Mouse (Mus musculus) megakaryocyte, embryonic 14.5 days (primary cell): ENCODE data around the gene Pnldc1.

Source experiments
- FLI1 ChIP-seq: IDR thresholded peaks from 2 replicates; pipeline ENCODE4 v1.6.1; 2012; ENCODE audit warnings: low read length, inconsistent platforms, mixed read lengths
- GATA1 ChIP-seq: IDR thresholded peaks from 3 replicates; pipeline ENCODE4 v1.6.1; 2012; ENCODE audit warnings: mixed read lengths, low read length, inconsistent platforms, borderline replicate concordance

- no peak for TF ChIP-seq GATA1
- no peak for TF ChIP-seq FLI1
Observed at GRCm38 (mm10) chr17:12941543-12942260, 31.7 kb upstream of the Pnldc1 start.
